Mouse (Mus musculus): Measurements from ENCODE around the gene Gstm1. TPM values are rescaled to one million over a fixed set of nuclear protein-coding genes. Genes with fewer than 3 reads are reported as not detected.

The Gstm1 gene
- polyA plus RNA-seq, 1 experiment from 2014 or later = 46.5 TPM

Other genes starting within 250 kb of the Gstm1 start
- not detected in 2 replicates for gene Eps8l3, start 140.7 kb downstream of the Gstm1 start, polyA plus RNA-seq (2016; fragmentation: Nextera tagmentation; extraction: Ambion mirVana)
- 241 and 255 TPM in 2 replicates for gene Gstm5, start 122.2 kb downstream of the Gstm1 start, polyA plus RNA-seq (2016; fragmentation: Nextera tagmentation; extraction: Ambion mirVana)
- gene Gstm7, start 86.2 kb downstream of the Gstm1 start, polyA plus RNA-seq (2016; fragmentation: Nextera tagmentation; extraction: Ambion mirVana) = 36.9 and 39.5 TPM in 2 replicates
- gene Gstm6, start 74.2 kb downstream of the Gstm1 start, polyA plus RNA-seq (2016; fragmentation: Nextera tagmentation; extraction: Ambion mirVana) = 10.9 and 12.7 TPM in 2 replicates
- not detected in 2 replicates for gene Gstm3, start 48.7 kb downstream of the Gstm1 start, polyA plus RNA-seq (2016; fragmentation: Nextera tagmentation; extraction: Ambion mirVana)
- 34.3 and 34.9 TPM in 2 replicates for gene Gstm2, start 31.5 kb downstream of the Gstm1 start, polyA plus RNA-seq (2016; fragmentation: Nextera tagmentation; extraction: Ambion mirVana)
- 14.4 and 16.6 TPM in 2 replicates for gene Gstm4, start 26.9 kb upstream of the Gstm1 start, polyA plus RNA-seq (2016; fragmentation: Nextera tagmentation; extraction: Ambion mirVana)
- gene Ampd2, start 68.7 kb upstream of the Gstm1 start, polyA plus RNA-seq (2016; fragmentation: Nextera tagmentation; extraction: Ambion mirVana) = 48.4 and 50.9 TPM in 2 replicates
- gene Gnat2, start 74.8 kb upstream of the Gstm1 start, polyA plus RNA-seq (2016; fragmentation: Nextera tagmentation; extraction: Ambion mirVana) = 0.47 and 0.55 TPM in 2 replicates
- 196 and 207 TPM in 2 replicates for gene Gnai3, start 128.2 kb upstream of the Gstm1 start, polyA plus RNA-seq (2016; fragmentation: Nextera tagmentation; extraction: Ambion mirVana)
- 0.36 and 0.43 TPM in 2 replicates for gene Gpr61, start 136.9 kb upstream of the Gstm1 start, polyA plus RNA-seq (2016; fragmentation: Nextera tagmentation; extraction: Ambion mirVana)
- gene Amigo1, start 168.4 kb upstream of the Gstm1 start, polyA plus RNA-seq (2016; fragmentation: Nextera tagmentation; extraction: Ambion mirVana) = 7.9 and 8.5 TPM in 2 replicates
- 2.6 and 2.7 TPM in 2 replicates for gene Cyb561d1, start 183.2 kb upstream of the Gstm1 start, polyA plus RNA-seq (2016; fragmentation: Nextera tagmentation; extraction: Ambion mirVana)
- 27.2 and 29.4 TPM in 2 replicates for gene Atxn7l2, start 193.0 kb upstream of the Gstm1 start, polyA plus RNA-seq (2016; fragmentation: Nextera tagmentation; extraction: Ambion mirVana)
- 0.85 and 1.1 TPM in 2 replicates for gene Sypl2, start 208.7 kb upstream of the Gstm1 start, polyA plus RNA-seq (2016; fragmentation: Nextera tagmentation; extraction: Ambion mirVana)
- gene Psma5, start 239.0 kb upstream of the Gstm1 start, polyA plus RNA-seq (2016; fragmentation: Nextera tagmentation; extraction: Ambion mirVana) = 263 and 288 TPM in 2 replicates